Mouse (Mus musculus) stomach, postnatal 0 days (tissue): ENCODE results near the gene Raet1d.
"Not testable (repeated sequence)": the region's sequence is repeated elsewhere in the genome, so short reads cannot be mapped to it uniquely, and the experiment has no call there.

Experiments used
- CTCF ChIP-seq: IDR thresholded peaks from 2 replicates; pipeline ENCODE4 v1.5.1; 2016; ENCODE audit warnings: antibody characterized with exemption, low read depth, mild to moderate bottlenecking, moderate library complexity
- EP300 ChIP-seq: optimal IDR thresholded peaks from 2 replicates; pipeline ENCODE3; 2016; ENCODE audit warnings: antibody characterized with exemption

DNA sequence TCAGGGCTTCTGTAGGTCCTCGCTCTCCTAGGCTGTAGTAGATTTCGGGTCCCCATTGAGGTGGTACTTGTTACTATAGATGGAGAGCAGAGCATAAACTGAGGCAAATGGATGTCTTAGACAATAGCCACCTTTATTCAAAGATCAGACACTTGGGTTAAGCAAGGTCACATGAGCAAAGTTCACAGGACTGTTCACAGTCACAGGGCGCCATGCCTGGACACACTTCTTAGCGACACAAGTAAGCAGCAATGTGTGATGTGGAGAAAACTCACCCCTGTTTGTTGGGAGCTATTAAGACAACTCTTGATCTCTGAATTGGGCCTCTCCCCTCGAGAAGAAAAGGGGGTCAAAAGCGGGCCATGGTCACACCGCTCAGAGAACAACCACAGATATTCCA, 29.8 kb downstream of the Raet1d start:
- TF ChIP-seq CTCF, EP300: not testable (repeated sequence)
